Mouse (Mus musculus) lung, adult 2 months (tissue): ENCODE results near the gene Bard1.

Experiments
- CTCF ChIP-seq: fragments of 200-500 bp; IDR thresholded peaks from 2 replicates; pipeline ENCODE4 v1.5.1; 2011; ENCODE audit warnings: mild to moderate bottlenecking, low read length, control low read depth; ENCODE audit not compliant: insufficient read depth
- POLR2A ChIP-seq: fragments of 200-500 bp; IDR thresholded peaks from 2 replicates; pipeline ENCODE4 v1.6.1; 2011; ENCODE audit warnings: low read depth, mild to moderate bottlenecking, control low read depth, low read length, borderline replicate concordance; ENCODE audit errors: extremely low read depth

DNA sequence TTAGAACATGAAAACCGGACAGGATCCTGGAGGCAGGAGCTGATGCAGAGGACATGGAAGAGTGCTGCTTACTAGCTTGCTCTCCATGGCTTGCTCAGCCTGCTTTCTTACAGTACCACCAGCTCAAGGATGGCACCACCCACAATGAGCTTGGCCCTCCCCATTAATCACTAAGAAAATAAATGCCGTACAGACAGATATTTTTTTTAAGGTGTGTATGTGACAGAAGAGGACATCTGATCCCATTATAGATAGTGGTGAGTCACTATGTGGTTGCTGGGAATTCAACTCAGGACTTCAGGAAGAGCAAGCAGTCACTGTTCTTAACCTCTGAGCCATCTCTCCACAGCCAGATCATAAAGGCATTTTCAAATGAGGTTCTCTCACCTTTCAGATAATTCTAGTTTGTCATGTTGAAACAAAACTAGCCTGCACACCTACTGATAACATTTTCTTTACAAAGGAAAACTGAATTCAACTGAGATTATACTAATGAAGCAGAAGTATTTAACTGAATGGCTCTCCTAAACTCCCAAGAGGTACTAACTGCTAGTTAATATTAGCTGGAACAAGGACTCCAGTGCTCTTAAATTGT, 7.6 kb downstream of the Bard1 start:
- TF ChIP-seq CTCF (no peak), POLR2A (no peak)
